Mouse (Mus musculus): ENCODE measurements around the gene Sept8. TPM values are rescaled to one million over a fixed set of nuclear protein-coding genes. Genes with fewer than 3 reads are reported as not detected.

The Sept8 gene
- polyA plus RNA-seq, 1 experiment from 2014 or later, result 18.2 TPM

GRCm38 (mm10) chr11:53521821-53522131 lies 2.7 kb downstream of the Sept8 start:
- no peaks in the 10 kb centered on the region for H3K36me3 ChIP-seq (ENCODE audit: control insufficient read depth, insufficient read depth, low read length)
- ATAC-seq, result no peak
- no peak overlapping the region for H3K27ac ChIP-seq (ENCODE audit: low read length)
- peak overlapping the region; percentile 94; the same call in 1 of the 2 replicates for H3K4me2 ChIP-seq (ENCODE audit: low read depth, low read length)
- peaks cover 34% of the 10 kb centered on the region for H3K4me1 ChIP-seq (ENCODE audit: control insufficient read depth, insufficient read depth, low read length)
- 0 out of 2 replicates have a peak overlapping the region, but pooled peaks have one; percentile 85 for H3K4me3 ChIP-seq (ENCODE audit: low read length)
- WGBS, result 65% methylated on average over 7 of the region's 7 CpGs
- H3K27me3 ChIP-seq (replicated peaks; ENCODE audit: control insufficient read depth, insufficient read depth, low read length), result no peaks in the 10 kb centered on the region
- H3K9me3 ChIP-seq (ENCODE audit: control insufficient read depth, low read length), result no peaks in the 10 kb centered on the region
- peak overlapping the region; percentile 40; the same call in 1 of the 2 replicates for H3K9ac ChIP-seq (ENCODE audit: low read depth, low read length)

- H3K4me3 ChIP-seq (ENCODE audit: low read length), result no peak overlapping the region
Measured at GRCm38 (mm10) chr11:53522362-53522761, 3.3 kb downstream of the Sept8 start.

GRCm38 (mm10) chr11:53522930-53523329 lies 3.9 kb downstream of the Sept8 start:
- Histone ChIP-seq H3K4me3 (ENCODE audit: low read length) (no peak overlapping the region), H3K4me2 (ENCODE audit: low read depth, low read length) (no peak overlapping the region), H3K27ac (ENCODE audit: low read length) (no peak overlapping the region), H3K9ac (ENCODE audit: low read depth, low read length) (no peak overlapping the region), H3K36me3 (ENCODE audit: control insufficient read depth, insufficient read depth, low read length) (no peaks in the 10 kb centered on the region), H3K27me3 (replicated peaks; ENCODE audit: control insufficient read depth, insufficient read depth, low read length) (no peaks in the 10 kb centered on the region), H3K9me3 (ENCODE audit: control insufficient read depth, low read length) (no peaks in the 10 kb centered on the region), H3K4me1 (ENCODE audit: control insufficient read depth, insufficient read depth, low read length) (peaks cover 34% of the 10 kb centered on the region)
- ATAC-seq, result no peak
- 44% methylated on average over 9 of the region's 9 CpGs for WGBS

More at GRCm38 (mm10) chr11:53522362-53522761, 3.3 kb downstream of the Sept8 start:
- no peak overlapping the region for H3K4me2 ChIP-seq (ENCODE audit: low read depth, low read length)
- H3K27ac ChIP-seq (ENCODE audit: low read length), result no peak overlapping the region
- no peaks in the 10 kb centered on the region for H3K9me3 ChIP-seq (ENCODE audit: control insufficient read depth, low read length)
- no peak overlapping the region for H3K9ac ChIP-seq (ENCODE audit: low read depth, low read length)
- 92% methylated on average over 3 of the region's 3 CpGs for WGBS
- H3K4me1 ChIP-seq (ENCODE audit: control insufficient read depth, insufficient read depth, low read length), result peaks cover 34% of the 10 kb centered on the region
- ATAC-seq, result no peak
- H3K27me3 ChIP-seq (replicated peaks; ENCODE audit: control insufficient read depth, insufficient read depth, low read length), result no peaks in the 10 kb centered on the region
- H3K36me3 ChIP-seq (ENCODE audit: control insufficient read depth, insufficient read depth, low read length), result no peaks in the 10 kb centered on the region

- Histone ChIP-seq H3K9me3 (ENCODE audit: control insufficient read depth, low read length) (no peaks in the 10 kb centered on the region), H3K4me1 (ENCODE audit: control insufficient read depth, insufficient read depth, low read length) (peaks cover 36% of the 10 kb centered on the region), H3K27ac (ENCODE audit: low read length) (no peak overlapping the region), H3K4me2 (ENCODE audit: low read depth, low read length) (no peak overlapping the region), H3K27me3 (replicated peaks; ENCODE audit: control insufficient read depth, insufficient read depth, low read length) (no peaks in the 10 kb centered on the region), H3K4me3 (ENCODE audit: low read length) (no peak overlapping the region), H3K36me3 (ENCODE audit: control insufficient read depth, insufficient read depth, low read length) (no peaks in the 10 kb centered on the region), H3K9ac (ENCODE audit: low read depth, low read length) (no peak overlapping the region)
- WGBS, result 74% methylated on average over 14 of the region's 14 CpGs
- ATAC-seq, result no peak
Measured at GRCm38 (mm10) chr11:53523545-53524405, 4.7 kb downstream of the Sept8 start.

- Histone ChIP-seq H3K27me3 (replicated peaks; ENCODE audit: control insufficient read depth, insufficient read depth, low read length) (no peaks in the 10 kb centered on the region), H3K9ac (ENCODE audit: low read depth, low read length) (no peak overlapping the region), H3K4me3 (ENCODE audit: low read length) (no peak overlapping the region), H3K27ac (ENCODE audit: low read length) (no peak overlapping the region), H3K9me3 (ENCODE audit: control insufficient read depth, low read length) (no peaks in the 10 kb centered on the region), H3K4me1 (ENCODE audit: control insufficient read depth, insufficient read depth, low read length) (peaks cover 35% of the 10 kb centered on the region), H3K4me2 (ENCODE audit: low read depth, low read length) (no peak overlapping the region), H3K36me3 (ENCODE audit: control insufficient read depth, insufficient read depth, low read length) (no peaks in the 10 kb centered on the region)
- no peak for ATAC-seq
- 74% methylated on average over 6 of the region's 6 CpGs for WGBS
Measured at GRCm38 (mm10) chr11:53524905-53525304, 5.8 kb downstream of the Sept8 start.

GRCm38 (mm10) chr11:53525461-53525860 lies 6.4 kb downstream of the Sept8 start:
- WGBS, result 53% methylated on average over 4 of the region's 4 CpGs
- H3K4me3 ChIP-seq (ENCODE audit: low read length), result no peak overlapping the region
- ATAC-seq, result no peak
- no peak overlapping the region for H3K27ac ChIP-seq (ENCODE audit: low read length)
- H3K9ac ChIP-seq (ENCODE audit: low read depth, low read length), result no peak overlapping the region
- no peaks in the 10 kb centered on the region for H3K27me3 ChIP-seq (replicated peaks; ENCODE audit: control insufficient read depth, insufficient read depth, low read length)
- H3K4me1 ChIP-seq (ENCODE audit: control insufficient read depth, insufficient read depth, low read length), result peaks cover 32% of the 10 kb centered on the region
- H3K4me2 ChIP-seq (ENCODE audit: low read depth, low read length), result no peak overlapping the region
- no peaks in the 10 kb centered on the region for H3K36me3 ChIP-seq (ENCODE audit: control insufficient read depth, insufficient read depth, low read length)
- no peaks in the 10 kb centered on the region for H3K9me3 ChIP-seq (ENCODE audit: control insufficient read depth, low read length)

- Histone ChIP-seq H3K27me3 (replicated peaks; ENCODE audit: control insufficient read depth, insufficient read depth, low read length) (no peaks in the 10 kb centered on the region), H3K9me3 (ENCODE audit: control insufficient read depth, low read length) (no peaks in the 10 kb centered on the region), H3K9ac (ENCODE audit: low read depth, low read length) (no peak overlapping the region), H3K4me1 (ENCODE audit: control insufficient read depth, insufficient read depth, low read length) (peaks cover 14% of the 10 kb centered on the region), H3K4me2 (ENCODE audit: low read depth, low read length) (no peak overlapping the region), H3K27ac (ENCODE audit: low read length) (no peak overlapping the region), H3K4me3 (ENCODE audit: low read length) (no peak overlapping the region), H3K36me3 (ENCODE audit: control insufficient read depth, insufficient read depth, low read length) (peaks cover 2% of the 10 kb centered on the region; the same call in 1 of the 2 replicates)
- 76% methylated on average over 9 of the region's 9 CpGs for WGBS
- ATAC-seq, result no peak
Measured at GRCm38 (mm10) chr11:53528397-53529252, 9.6 kb downstream of the Sept8 start.

GRCm38 (mm10) chr11:53529253-53529557 lies 10.1 kb downstream of the Sept8 start:
- Histone ChIP-seq H3K27ac (ENCODE audit: low read length) (no peak overlapping the region), H3K4me2 (ENCODE audit: low read depth, low read length) (no peak overlapping the region), H3K9me3 (ENCODE audit: control insufficient read depth, low read length) (no peaks in the 10 kb centered on the region), H3K4me1 (ENCODE audit: control insufficient read depth, insufficient read depth, low read length) (peaks cover 14% of the 10 kb centered on the region), H3K36me3 (ENCODE audit: control insufficient read depth, insufficient read depth, low read length) (peaks cover 3% of the 10 kb centered on the region), H3K27me3 (replicated peaks; ENCODE audit: control insufficient read depth, insufficient read depth, low read length) (no peaks in the 10 kb centered on the region), H3K9ac (ENCODE audit: low read depth, low read length) (no peak overlapping the region), H3K4me3 (ENCODE audit: low read length) (no peak overlapping the region)
- WGBS, result 51% methylated on average over 6 of the region's 6 CpGs
- ATAC-seq, result no peak

GRCm38 (mm10) chr11:53530001-53530400 lies 10.9 kb downstream of the Sept8 start:
- Histone ChIP-seq H3K9me3 (ENCODE audit: control insufficient read depth, low read length) (no peaks in the 10 kb centered on the region), H3K27me3 (replicated peaks; ENCODE audit: control insufficient read depth, insufficient read depth, low read length) (no peaks in the 10 kb centered on the region), H3K4me2 (ENCODE audit: low read depth, low read length) (no peak overlapping the region), H3K36me3 (ENCODE audit: control insufficient read depth, insufficient read depth, low read length) (peaks cover 11% of the 10 kb centered on the region), H3K9ac (ENCODE audit: low read depth, low read length) (no peak overlapping the region), H3K4me1 (ENCODE audit: control insufficient read depth, insufficient read depth, low read length) (peaks cover 12% of the 10 kb centered on the region), H3K4me3 (ENCODE audit: low read length) (no peak overlapping the region), H3K27ac (ENCODE audit: low read length) (no peak overlapping the region)
- WGBS, result 77% methylated on average over 9 of the region's 9 CpGs
- no peak for ATAC-seq
